Mouse (Mus musculus): ENCODE results near the gene Rpap3.

Gene Rpap3

DNA sequence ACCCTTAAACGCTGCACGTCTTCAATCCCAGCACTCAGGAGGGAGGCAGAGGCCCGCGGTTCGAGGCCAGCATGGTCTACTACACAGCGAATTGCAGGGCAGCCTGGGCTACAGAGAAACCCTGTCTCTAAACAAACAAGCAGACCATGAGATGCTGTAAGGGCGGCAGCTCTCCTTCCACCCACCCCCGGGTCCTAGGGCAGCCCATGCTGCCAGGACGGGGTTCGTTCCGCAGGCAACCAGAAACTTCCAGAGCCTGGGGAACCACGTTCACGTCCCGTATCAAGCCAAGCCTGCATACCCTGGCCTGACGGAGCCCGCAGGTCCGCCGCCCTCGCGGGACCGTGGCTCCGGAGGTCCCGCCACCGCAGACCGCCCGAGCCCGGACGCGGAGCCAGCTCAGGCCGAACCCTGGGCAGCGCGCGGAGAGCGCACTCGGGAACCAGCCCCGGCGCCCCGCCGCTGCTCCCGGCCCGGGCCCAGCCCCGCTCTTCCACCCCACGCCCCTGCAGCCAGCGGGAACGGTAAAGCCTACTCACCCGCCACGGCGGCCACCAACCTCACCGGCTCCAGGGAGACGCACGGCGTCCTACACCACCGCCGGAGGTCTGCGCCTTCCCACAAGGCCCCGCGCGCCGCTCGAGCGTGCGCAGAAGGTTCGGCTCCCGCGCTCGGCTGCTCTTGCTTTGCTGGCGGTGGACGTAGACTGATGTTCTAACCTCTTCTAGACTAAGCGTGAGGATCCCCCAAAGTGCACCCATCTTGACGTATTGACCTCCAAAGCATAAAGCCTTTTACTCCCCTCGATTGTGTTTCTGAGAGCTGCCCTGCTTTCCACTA, at the start of gene Rpap3:
Rpap3 (minus strand) TSS at position 615 of the 840 bp plus-strand sequence.
- peak; percentile 62 for DNase-seq (ENCODE audit: low read depth, low spot score)

- DNase-seq (ENCODE audit: low read depth, low spot score), result no peak
These were observed 49.7 kb upstream of the Rpap3 start for GRCm38 (mm10) chr15:97755361-97755760.

- DNase-seq (ENCODE audit: low read depth, low spot score), result no peak
These were observed 48.9 kb upstream of the Rpap3 start for GRCm38 (mm10) chr15:97754476-97754875.

DNA sequence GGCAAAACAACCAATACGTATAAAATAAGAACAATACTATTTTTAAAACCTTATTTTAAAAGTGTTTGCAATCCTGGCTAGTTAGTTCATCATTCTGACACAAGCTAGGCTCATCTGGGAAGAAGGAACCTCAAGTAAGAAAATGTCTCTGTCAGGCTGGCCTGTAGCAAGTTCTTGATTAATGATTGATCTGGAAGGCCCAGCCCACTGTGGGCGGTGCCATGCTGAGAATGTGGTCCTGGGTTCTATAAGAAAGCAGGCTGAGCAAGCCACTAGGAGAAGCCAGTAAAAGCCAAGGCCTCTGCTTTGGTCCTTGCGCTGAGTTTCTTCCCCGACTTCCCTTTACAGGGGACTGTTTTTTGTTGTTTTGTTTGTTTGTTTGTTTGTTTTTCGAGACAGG, 46.9 kb upstream of the Rpap3 start:
- DNase-seq (ENCODE audit: low read depth, low spot score), result no peak

DNA sequence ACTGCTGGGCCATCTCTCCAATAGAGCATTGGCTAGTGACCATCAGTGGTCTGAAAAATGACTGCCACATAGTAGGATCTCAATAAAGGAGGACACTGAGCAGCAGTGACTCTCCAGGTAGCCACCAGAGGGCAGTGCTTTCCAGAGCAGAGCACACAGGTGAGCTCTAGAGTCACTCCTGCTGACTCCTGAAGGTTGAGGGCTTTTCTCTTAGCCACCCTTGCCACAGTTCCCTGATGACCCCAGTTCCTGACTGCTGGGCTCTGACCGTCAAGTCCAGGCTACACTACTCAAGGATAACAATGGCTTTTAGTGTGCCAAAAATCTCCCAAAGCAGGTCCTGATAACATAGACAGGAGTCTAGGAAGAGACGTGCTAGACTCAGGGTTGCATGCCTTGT, 46.1 kb upstream of the Rpap3 start:
- DNase-seq (ENCODE audit: low read depth, low spot score), result no peak

DNA sequence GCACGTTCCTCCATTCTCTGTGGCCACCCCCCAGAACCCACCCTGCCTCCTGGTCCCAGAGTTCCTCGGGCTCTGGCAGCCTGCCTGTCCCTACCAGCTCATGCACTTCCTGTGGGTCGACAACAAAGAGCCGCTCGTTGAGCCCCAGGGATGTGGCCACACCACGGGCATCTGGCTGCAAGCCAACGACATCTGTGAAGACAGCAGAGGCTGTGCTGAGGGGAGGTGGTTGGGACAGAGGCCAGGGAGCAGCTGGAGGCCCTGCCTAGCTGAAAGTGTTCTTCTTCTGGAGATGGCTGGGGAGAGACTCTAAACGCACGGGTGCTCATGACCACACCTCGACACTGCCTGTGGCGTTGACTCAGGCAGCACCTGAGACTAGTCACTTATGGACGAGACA, 45.1 kb upstream of the Rpap3 start:
- no peak for DNase-seq (ENCODE audit: low read depth, low spot score)

- no peak for DNase-seq (ENCODE audit: low read depth, low spot score)
These were observed 44.2 kb upstream of the Rpap3 start for GRCm38 (mm10) chr15:97749841-97750240.

- DNase-seq (ENCODE audit: low read depth, low spot score), result no peak
These were observed 43.8 kb upstream of the Rpap3 start for GRCm38 (mm10) chr15:97749397-97749796.

- DNase-seq (ENCODE audit: low read depth, low spot score), result no peak
These were observed 43.3 kb upstream of the Rpap3 start for GRCm38 (mm10) chr15:97748964-97749363.

DNA sequence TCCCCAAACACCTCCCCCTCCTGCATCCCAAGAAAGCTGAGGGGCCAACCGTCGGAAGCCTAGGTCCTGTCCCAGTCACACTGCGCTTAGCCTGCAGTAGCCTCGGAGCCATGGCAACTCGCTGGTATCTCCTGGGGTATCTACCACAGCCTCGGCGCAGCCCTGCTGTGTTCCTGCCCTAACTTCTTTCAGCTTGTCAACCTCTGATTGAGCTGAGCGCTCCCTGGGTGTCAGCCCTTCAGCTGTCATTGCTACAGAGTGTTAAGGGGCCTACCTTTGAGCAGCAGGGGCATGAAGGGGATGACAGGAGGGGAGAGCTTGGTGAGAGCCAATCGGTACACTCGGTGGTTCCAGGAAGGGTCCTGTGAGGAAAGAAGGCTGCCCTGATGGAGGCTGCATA, 42.7 kb upstream of the Rpap3 start:
- no peak for DNase-seq (ENCODE audit: low read depth, low spot score)

DNA sequence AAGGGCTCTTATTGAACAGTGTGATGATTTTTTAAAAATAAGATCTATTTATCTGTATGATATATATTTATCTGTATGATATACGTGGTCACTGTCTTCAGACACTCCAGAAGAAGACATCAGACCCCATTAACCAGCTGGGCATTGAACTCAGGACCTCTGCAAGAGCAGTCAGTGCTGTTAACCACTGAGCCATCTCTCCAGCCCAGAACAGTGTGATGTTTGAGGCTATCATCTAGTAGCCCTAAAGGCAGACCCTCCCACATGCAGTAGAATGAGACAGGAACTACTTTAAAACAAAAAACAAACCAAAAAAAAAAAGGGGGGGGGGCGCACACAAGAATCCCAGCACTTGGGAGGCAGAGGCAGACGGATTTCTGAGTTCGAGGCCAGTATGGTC, 41.9 kb upstream of the Rpap3 start:
- DNase-seq (ENCODE audit: low read depth, low spot score), result no peak

DNA sequence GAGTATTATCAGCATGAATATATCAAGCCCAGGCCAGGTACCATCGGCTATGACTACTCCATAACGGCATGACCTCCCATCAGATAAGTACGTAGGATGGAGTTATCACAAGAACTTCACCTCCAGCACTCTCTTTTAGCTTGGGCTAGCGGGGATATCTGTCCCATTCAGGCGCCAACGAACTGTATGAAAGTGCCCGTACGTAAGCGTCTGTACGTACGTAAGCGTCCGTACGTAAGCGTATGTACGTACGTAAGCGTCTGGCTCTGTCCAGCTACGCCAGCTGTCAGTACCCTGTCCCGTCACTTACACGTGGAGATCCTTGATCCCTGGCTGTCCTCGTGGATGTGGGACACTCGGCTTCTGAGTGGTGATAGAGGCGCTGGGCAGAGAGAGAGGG, 41.1 kb upstream of the Rpap3 start:
- no peak for DNase-seq (ENCODE audit: low read depth, low spot score)

DNA sequence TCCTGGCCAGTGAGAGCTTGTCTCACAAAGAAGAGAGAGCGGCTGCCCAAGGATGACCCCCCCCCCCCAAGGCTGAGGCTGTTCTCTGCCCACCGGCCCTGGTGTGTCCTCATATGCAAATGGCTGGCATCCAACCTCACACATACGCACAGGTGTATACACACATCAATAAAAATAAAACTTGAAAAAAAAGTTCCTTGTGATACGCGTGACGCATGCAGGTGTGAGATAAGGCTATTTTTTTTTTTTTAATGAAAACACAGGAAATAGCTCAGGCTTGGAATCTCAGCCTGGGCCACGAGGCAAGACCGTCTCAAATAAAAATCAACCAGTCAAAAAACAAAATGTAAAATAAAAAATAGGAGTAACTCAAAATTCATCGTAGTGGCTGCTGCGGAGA, 40.7 kb upstream of the Rpap3 start:
- DNase-seq (ENCODE audit: low read depth, low spot score), result no peak

DNA sequence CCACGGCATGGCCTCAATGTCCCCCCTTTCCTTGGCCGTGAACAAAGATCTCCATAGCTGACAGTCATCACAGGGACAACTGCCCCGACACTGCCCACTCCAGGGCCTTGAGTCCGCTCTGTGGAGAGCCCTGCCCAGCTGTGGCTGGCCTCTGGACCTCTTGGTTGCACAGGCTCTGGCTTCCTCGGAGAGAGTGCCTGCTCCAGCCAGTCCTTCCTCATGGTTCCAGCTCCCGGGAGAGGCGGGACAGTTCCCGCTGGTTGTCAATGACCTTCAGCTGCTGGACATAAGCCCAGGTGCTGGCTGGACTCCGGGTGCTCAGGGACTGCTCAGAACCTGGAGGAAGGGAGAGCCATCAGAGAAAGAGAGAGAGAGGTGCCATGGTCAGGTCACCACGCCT, 39.7 kb upstream of the Rpap3 start:
- no peak for DNase-seq (ENCODE audit: low read depth, low spot score)

- no peak for DNase-seq (ENCODE audit: low read depth, low spot score)
These were observed 39.3 kb upstream of the Rpap3 start for GRCm38 (mm10) chr15:97744930-97745329.

DNA sequence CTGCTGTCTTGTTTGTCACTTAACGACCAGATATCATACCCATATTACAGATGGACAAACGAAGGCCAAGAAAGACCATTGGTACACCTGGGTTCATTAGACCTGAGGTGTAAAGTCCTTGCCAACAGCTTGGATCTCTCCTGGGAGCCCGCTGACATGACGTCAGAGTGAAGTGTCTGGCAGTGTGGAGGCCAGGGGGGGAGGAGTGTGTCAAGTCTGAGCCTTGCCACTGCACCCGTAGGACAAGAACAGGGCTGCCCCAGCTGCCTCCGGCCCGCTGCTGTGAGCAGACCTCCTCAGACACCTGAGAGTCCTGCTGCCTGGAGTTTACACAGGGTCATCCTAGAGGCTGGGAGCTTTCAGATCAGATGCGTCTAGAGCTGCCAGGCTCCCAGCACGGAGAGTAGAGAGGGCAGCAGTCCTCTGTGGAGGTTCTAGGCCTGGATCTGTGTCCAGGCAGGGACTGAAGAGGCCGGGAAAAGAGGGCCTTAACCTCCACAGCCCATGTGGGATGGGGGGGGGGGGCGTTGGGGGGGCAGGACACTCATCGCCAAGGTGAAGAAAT, 38.4 kb upstream of the Rpap3 start:
- no peak for DNase-seq (ENCODE audit: low read depth, low spot score)

DNA sequence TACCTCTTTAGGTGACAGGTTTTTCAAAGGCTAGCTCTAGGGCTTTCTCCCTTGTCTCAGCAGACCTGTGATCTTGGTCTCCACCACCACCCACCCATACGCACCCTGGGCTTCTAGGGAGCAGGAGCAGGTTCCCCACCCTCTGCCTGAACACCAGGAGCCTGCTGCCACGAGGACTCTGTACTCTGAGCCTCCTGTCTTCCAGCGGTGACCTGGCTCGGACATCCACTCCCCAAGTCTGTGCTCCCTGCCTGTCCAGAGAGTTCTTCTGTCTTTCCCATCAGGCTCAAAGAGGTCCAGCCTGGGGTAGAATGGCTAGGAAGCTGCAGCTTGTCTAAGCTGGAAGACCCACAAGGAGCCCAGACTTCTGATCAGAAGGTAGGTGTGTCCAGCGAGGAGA, 37.6 kb upstream of the Rpap3 start:
- no peak for DNase-seq (ENCODE audit: low read depth, low spot score)

- no peak for DNase-seq (ENCODE audit: low read depth, low spot score)
These were observed 37.0 kb upstream of the Rpap3 start for GRCm38 (mm10) chr15:97742600-97742999.

GRCm38 (mm10) chr15:97742074-97742473, 36.4 kb upstream of the Rpap3 start:
- DNase-seq (ENCODE audit: low read depth, low spot score), result no peak

DNA sequence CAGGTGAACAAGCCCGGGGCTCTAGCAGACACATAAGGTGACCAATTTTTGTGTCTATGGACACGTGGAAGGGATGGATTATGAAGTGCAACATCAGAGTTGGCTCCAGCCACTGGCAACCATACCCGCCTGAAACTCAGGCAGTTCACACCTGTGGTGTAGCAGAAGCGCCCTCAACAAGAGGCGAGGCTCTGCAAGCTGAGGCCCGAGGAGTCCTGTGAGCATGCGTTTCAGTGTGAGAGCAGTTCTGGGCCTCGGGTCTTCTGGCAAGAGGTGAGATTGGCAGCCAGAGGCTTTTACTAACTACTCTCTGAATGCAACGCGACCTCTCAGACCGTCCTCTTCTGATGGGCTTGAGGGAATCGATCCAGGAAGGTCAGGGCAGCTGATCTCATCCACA, 36.0 kb upstream of the Rpap3 start:
- DNase-seq (ENCODE audit: low read depth, low spot score), result no peak

- no peak for DNase-seq (ENCODE audit: low read depth, low spot score)
These were observed 34.7 kb upstream of the Rpap3 start for GRCm38 (mm10) chr15:97740283-97740732.

- DNase-seq (ENCODE audit: low read depth, low spot score), result no peak
These were observed 33.3 kb upstream of the Rpap3 start for GRCm38 (mm10) chr15:97738923-97739322.

DNA sequence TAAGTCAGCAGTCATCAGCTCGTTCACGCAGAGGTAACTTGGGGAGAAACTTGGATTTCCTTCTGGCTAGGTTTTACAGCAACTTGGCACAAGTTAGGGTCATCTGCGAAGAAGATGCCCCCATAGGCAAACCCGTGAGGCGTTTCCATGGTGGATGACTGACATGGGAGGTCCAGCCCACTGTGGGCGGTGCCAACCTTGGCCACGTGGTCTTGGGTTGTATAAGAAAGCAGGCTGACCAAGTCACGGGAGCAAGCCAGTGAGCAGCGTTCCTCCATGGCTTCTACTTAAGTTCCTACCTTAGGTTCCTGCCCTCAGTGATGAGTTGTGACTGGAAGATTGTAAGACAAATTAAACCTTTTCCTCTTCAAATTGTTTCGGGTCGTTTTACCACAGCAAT, 26.4 kb upstream of the Rpap3 start:
- DNase-seq (ENCODE audit: low read depth, low spot score), result no peak

All from retina, adult 2 months (tissue).